Comparison of ENCODE assay signal across 26 mouse cellular contexts in genomic region chr2:104540286-104540685, GRCm38 (mm10).
"Had no signal": no experiment of that assay in that cellular context is flagged by ENCODE, and none has a peak within 500 bp of the region (broad histone marks: within the 10 kb centered on the region; RNA-seq: fewer than 3 reads in every experiment).

No protein-coding gene starts in this region.

- H3K9ac ChIP-seq: embryonic facial prominence, embryonic 12.5 days; embryonic facial prominence, embryonic 13.5 days; embryonic facial prominence, embryonic 15.5 days; forebrain, embryonic 12.5 days; forebrain, embryonic 13.5 days; forebrain, embryonic 15.5 days; forebrain, postnatal 0 days had no signal

- H3K4me2 ChIP-seq: embryonic facial prominence, embryonic 12.5 days; embryonic facial prominence, embryonic 13.5 days; embryonic facial prominence, embryonic 15.5 days; forebrain, embryonic 12.5 days; forebrain, embryonic 13.5 days; forebrain, embryonic 15.5 days had no signal

- DNase-seq: cerebellum, postnatal 10 days; cerebellum, postnatal 14 days; cerebellum, postnatal 25 days; cerebellum, postnatal 36 days; embryo, embryonic 11 days; forebrain, postnatal 0 days; gastrocnemius, adult 2 months; gastrocnemius, postnatal 10 days; gastrocnemius, postnatal 14 days; gastrocnemius, postnatal 25 days; gastrocnemius, postnatal 36 days; heart, adult 11 months; heart, adult 18-20 months; heart, adult 2 months had no signal

- H3K9me3 ChIP-seq: embryonic facial prominence, embryonic 10.5 days; embryonic facial prominence, embryonic 12.5 days; embryonic facial prominence, embryonic 15.5 days; forebrain, embryonic 10.5 days; forebrain, embryonic 12.5 days; forebrain, embryonic 13.5 days; forebrain, embryonic 15.5 days; heart, embryonic 10.5 days had no signal

- H3K4me1 ChIP-seq: embryonic facial prominence, embryonic 10.5 days; embryonic facial prominence, embryonic 12.5 days; embryonic facial prominence, embryonic 13.5 days; embryonic facial prominence, embryonic 15.5 days; forebrain, embryonic 10.5 days; forebrain, embryonic 12.5 days; forebrain, embryonic 13.5 days; forebrain, embryonic 15.5 days; heart, embryonic 10.5 days had no signal

- H3K36me3 ChIP-seq: embryonic facial prominence, embryonic 10.5 days; embryonic facial prominence, embryonic 12.5 days; embryonic facial prominence, embryonic 13.5 days; embryonic facial prominence, embryonic 15.5 days; forebrain, embryonic 10.5 days; forebrain, embryonic 12.5 days; forebrain, embryonic 15.5 days; heart, embryonic 10.5 days had no signal

- H3K27me3 ChIP-seq: embryonic facial prominence, embryonic 12.5 days; embryonic facial prominence, embryonic 13.5 days; embryonic facial prominence, embryonic 15.5 days; forebrain, embryonic 12.5 days; forebrain, embryonic 13.5 days; forebrain, embryonic 15.5 days had no signal

- ATAC-seq: forebrain, embryonic 13.5 days; forebrain, embryonic 14.5 days; forebrain, embryonic 15.5 days; forebrain, embryonic 16.5 days; forebrain, postnatal 0 days had no signal

- H3K27ac ChIP-seq: embryonic facial prominence, embryonic 10.5 days; embryonic facial prominence, embryonic 12.5 days; embryonic facial prominence, embryonic 13.5 days; embryonic facial prominence, embryonic 15.5 days; forebrain, embryonic 10.5 days; forebrain, embryonic 12.5 days; forebrain, embryonic 13.5 days; forebrain, embryonic 15.5 days; gastrocnemius, adult 2 months; heart, adult 2 months; heart, embryonic 10.5 days had no signal

- H3K4me3 ChIP-seq: embryonic facial prominence, embryonic 10.5 days; embryonic facial prominence, embryonic 12.5 days; embryonic facial prominence, embryonic 13.5 days; embryonic facial prominence, embryonic 15.5 days; erythroblast, embryonic 14.5 days; forebrain, embryonic 10.5 days; forebrain, embryonic 12.5 days; forebrain, embryonic 13.5 days; forebrain, embryonic 15.5 days; gastrocnemius, adult 2 months; heart, adult 2 months; heart, embryonic 10.5 days had no signal
